Mouse (Mus musculus): ENCODE measurements around the gene Gm26602. TPM values are rescaled to one million over a fixed set of nuclear protein-coding genes. Genes with fewer than 3 reads are reported as not detected.
"Not testable (repeated sequence)": the region's sequence is repeated elsewhere in the genome, so short reads cannot be mapped to it uniquely, and the experiment has no call there.

Gm26602 gene
- polyA plus RNA-seq, 1 experiment from 2014 or later: 17.7 TPM

DNA sequence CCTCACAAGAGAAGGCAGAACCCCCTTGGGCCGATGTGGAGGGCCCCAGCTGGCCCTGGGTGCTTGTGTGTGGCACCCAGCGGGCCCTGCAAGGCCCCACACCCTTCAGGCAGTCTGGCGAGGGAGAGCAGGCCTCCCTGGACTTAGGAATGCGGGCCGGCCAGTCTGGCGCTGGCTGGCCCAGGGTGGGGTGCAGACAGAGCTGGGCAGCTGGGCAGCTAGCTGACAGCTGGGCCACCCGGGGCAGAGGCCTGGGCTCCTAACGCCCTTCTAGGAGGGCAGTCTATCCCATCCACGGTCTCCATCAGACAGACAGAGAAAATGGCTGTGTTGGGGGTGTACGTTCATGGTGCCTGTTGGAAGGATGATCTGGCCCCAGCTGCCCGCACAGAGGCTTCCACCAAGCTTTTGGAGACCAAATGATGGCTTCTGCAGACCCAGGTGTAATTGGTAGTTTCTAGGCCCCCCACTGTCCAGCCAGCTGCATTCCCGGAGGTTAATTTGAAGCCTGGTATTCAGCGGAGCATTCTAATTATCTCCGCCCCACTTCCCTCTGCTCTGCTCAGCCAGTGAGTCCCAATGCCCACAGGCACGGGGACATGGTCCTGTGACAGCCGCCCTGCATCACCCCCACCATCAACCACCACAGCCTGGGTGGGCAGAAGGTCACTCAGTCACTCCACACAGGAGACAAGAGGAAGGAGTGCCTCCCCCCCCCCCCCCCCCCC, 35.0 kb downstream of the Gm26602 start:
- Histone ChIP-seq H3K9ac (peak overlapping the region; percentile 36), H3K27ac (peak overlapping the region; percentile 92), H3K4me1 (replicated peaks) (peaks cover 36% of the 10 kb centered on the region), H3K9me3 (no peaks in the 10 kb centered on the region), H3K4me2 (replicated peaks) (peak overlapping the region; percentile 49), H3K36me3 (peaks cover 27% of the 10 kb centered on the region), H3K4me3 (replicated peaks) (peak overlapping the region; percentile 22; the same call in 1 of the 2 replicates), H3K27me3 (replicated peaks) (no peaks in the 10 kb centered on the region)
- peak; percentile 26; the same call in 1 of the 2 replicates for ATAC-seq
- WGBS: 25% methylated on average over 16 of the region's 16 CpGs

GRCm38 (mm10) chr10:79946752-79947322, 36.2 kb downstream of the Gm26602 start:
- peak; percentile 56 for ATAC-seq
- Histone ChIP-seq H3K4me3 (replicated peaks) (peak overlapping the region; percentile 22), H3K27ac (peak overlapping the region; percentile 92), H3K27me3 (replicated peaks) (no peaks in the 10 kb centered on the region), H3K4me1 (replicated peaks) (peaks cover 36% of the 10 kb centered on the region), H3K36me3 (peaks cover 35% of the 10 kb centered on the region), H3K9me3 (no peaks in the 10 kb centered on the region), H3K4me2 (replicated peaks) (peak overlapping the region; percentile 49), H3K9ac (peak overlapping the region; percentile 31; the same call in 1 of the 2 replicates)
- 8% methylated on average over 7 of the region's 7 CpGs for WGBS

DNA sequence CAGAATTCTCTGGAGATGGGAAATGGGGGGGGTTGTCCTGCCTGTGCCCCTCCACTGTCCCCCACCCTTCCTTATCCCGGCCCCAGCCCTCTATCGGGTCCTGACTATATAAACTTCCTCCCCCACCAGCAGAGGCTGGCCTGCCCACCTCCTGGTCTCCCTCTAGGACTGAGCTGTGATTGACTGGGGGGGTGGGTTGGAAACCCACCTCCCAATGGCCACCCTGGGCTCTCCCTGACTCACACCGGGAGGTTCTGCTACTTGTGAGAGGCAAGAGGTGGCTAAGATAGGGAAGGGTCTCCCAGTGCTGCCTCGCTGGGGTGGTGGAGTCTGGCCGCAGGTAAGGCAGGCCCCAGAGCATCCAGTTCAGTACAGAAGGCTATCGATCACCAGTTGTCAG, 36.8 kb downstream of the Gm26602 start:
- Histone ChIP-seq H3K36me3 (peaks cover 32% of the 10 kb centered on the region), H3K9me3 (no peaks in the 10 kb centered on the region), H3K4me2 (replicated peaks) (peak overlapping the region; percentile 49), H3K27ac (peak overlapping the region; percentile 92), H3K4me3 (replicated peaks) (peak overlapping the region; percentile 22; the same call in 1 of the 2 replicates), H3K9ac (0 out of 2 replicates have a peak overlapping the region, but pooled peaks have one; percentile 31), H3K4me1 (replicated peaks) (peaks cover 36% of the 10 kb centered on the region), H3K27me3 (replicated peaks) (no peaks in the 10 kb centered on the region)
- WGBS: 63% methylated on average over 6 of the region's 6 CpGs
- ATAC-seq: no peak

- H3K9ac ChIP-seq: no peak overlapping the region
- peaks cover 30% of the 10 kb centered on the region for H3K4me1 ChIP-seq (replicated peaks)
- H3K27me3 ChIP-seq (replicated peaks): no peaks in the 10 kb centered on the region
- no peak overlapping the region for H3K4me2 ChIP-seq (replicated peaks)
- H3K9me3 ChIP-seq: no peaks in the 10 kb centered on the region
- no peak overlapping the region for H3K27ac ChIP-seq
- no peak overlapping the region for H3K4me3 ChIP-seq (replicated peaks)
- ATAC-seq: no peak
- 63% methylated on average over 4 of the region's 4 CpGs for WGBS
- peaks cover 34% of the 10 kb centered on the region for H3K36me3 ChIP-seq
Measured at GRCm38 (mm10) chr10:79949873-79950272, 39.2 kb downstream of the Gm26602 start.

DNA sequence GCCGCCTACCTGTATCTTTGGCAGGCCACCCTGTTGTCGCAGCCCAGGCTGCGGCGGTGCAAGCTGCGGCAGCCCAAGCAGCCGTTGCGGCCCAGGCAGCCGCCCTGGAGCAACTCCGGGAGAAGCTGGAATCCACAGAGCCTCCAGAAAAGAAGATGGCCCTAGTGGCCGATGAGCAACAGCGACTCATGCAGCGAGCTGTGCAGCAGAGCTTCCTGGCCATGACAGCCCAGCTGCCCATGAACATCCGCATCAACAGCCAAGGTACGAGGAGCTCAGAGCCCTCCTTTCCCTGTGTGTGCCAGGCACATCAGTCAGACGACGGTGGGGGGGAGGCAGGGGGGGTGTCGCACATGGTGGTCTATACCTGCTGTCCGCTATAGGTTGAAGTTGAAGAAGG, 40.0 kb downstream of the Gm26602 start:
- Histone ChIP-seq H3K4me2 (replicated peaks) (no peak overlapping the region), H3K36me3 (peaks cover 34% of the 10 kb centered on the region), H3K9ac (no peak overlapping the region), H3K9me3 (no peaks in the 10 kb centered on the region), H3K4me3 (replicated peaks) (no peak overlapping the region), H3K27me3 (replicated peaks) (no peaks in the 10 kb centered on the region), H3K27ac (no peak overlapping the region), H3K4me1 (replicated peaks) (peaks cover 22% of the 10 kb centered on the region)
- no peak for ATAC-seq
- WGBS: 82% methylated on average over 18 of the region's 18 CpGs

DNA sequence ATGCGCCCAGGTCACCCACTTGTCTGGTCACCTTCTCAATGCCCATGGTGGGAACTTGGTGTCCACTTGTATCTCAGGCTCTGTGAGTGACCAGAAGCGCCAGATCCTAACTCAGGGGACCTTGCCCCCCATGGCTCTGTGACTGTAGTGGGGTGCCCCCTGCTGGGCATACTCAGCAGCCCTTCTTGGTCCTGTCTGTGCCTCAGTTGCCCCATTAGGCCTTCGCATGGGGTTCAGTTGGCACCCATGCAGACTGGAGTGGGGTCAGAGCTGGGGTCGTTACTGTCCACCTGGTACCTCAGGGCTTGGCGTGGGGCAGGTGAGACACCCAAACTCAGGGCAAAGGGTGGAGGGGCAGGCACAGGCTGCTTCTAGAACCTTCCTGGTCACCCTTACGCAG, 43.3 kb downstream of the Gm26602 start:
- ATAC-seq: no peak
- Histone ChIP-seq H3K27ac (no peak overlapping the region), H3K4me2 (replicated peaks) (no peak overlapping the region), H3K36me3 (peaks cover 26% of the 10 kb centered on the region), H3K9me3 (no peaks in the 10 kb centered on the region), H3K27me3 (replicated peaks) (no peaks in the 10 kb centered on the region), H3K4me3 (replicated peaks) (no peak overlapping the region), H3K9ac (no peak overlapping the region), H3K4me1 (replicated peaks) (0 out of 2 replicates have a peak, but pooled peaks cover 7% of the 10 kb centered on the region)
- 85% methylated on average over 6 of the region's 6 CpGs for WGBS

DNA sequence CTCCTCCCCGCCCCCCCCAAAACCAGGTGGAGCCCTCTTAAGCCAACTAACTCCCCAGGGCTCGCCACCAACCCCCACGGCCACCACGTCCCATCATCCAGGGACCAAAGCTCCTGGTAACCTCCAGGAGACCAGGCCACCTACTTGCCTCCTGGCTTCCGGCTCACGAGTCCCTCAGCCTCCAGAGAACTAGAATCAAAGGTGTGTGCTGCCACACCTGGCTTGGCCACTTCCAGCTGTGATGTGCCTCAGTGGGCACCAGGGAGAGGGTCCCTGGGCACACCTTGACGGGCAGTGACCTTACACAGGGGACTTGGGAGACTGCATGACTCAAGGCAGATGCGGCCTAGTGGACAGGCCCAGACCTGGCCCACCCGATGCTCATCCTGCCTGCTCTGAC, 45.0 kb downstream of the Gm26602 start:
- 74% methylated on average over 9 of the region's 9 CpGs for WGBS
- no peaks in the 10 kb centered on the region for H3K9me3 ChIP-seq
- H3K4me3 ChIP-seq (replicated peaks): no peak overlapping the region
- H3K36me3 ChIP-seq: peaks cover 13% of the 10 kb centered on the region
- no peaks in the 10 kb centered on the region for H3K27me3 ChIP-seq (replicated peaks)
- H3K27ac ChIP-seq: 0 out of 2 replicates have a peak overlapping the region, but pooled peaks have one; percentile 9
- no peak for ATAC-seq
- no peak overlapping the region for H3K4me2 ChIP-seq (replicated peaks)
- 0 out of 2 replicates have a peak, but pooled peaks cover 8% of the 10 kb centered on the region for H3K4me1 ChIP-seq (replicated peaks)
- 0 out of 2 replicates have a peak overlapping the region, but pooled peaks have one; percentile 17 for H3K9ac ChIP-seq

DNA sequence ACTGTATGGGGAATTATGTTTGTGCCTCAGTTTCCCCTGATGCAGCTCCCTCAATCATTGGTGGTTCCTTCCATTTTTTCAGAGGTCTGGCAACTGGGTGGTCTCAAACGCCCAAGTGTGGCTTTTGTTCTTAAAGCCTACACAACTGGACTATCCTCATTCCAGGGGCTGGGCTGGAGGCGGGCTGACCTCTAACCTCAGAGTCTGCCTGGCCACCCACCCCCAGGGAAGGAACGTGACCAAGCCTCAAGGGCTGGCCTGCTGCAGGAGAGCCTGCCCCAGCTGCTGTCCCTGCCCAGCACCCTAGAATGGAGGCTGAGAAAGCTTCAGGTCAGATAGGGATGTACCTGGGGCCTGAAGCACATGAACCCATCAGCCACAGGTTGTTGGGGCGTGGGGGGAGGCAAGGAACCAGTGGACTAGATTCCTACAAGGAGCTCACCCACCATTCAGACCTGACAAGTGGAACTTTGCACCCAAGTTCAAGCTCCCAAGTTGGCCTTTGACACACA, 46.0 kb downstream of the Gm26602 start:
- H3K4me1 ChIP-seq (replicated peaks): peaks cover 14% of the 10 kb centered on the region; the same call in 1 of the 2 replicates
- no peak overlapping the region for H3K27ac ChIP-seq
- no peak overlapping the region for H3K4me3 ChIP-seq (replicated peaks)
- H3K36me3 ChIP-seq: peaks cover 3% of the 10 kb centered on the region
- H3K4me2 ChIP-seq (replicated peaks): no peak overlapping the region
- 32% methylated on average over 4 of the region's 4 CpGs for WGBS
- H3K27me3 ChIP-seq (replicated peaks): no peaks in the 10 kb centered on the region
- H3K9me3 ChIP-seq: no peaks in the 10 kb centered on the region
- ATAC-seq: no peak
- H3K9ac ChIP-seq: no peak overlapping the region

- Histone ChIP-seq H3K4me1 (replicated peaks) (peaks cover 14% of the 10 kb centered on the region; the same call in 1 of the 2 replicates), H3K4me3 (replicated peaks) (no peak overlapping the region; the same call in 1 of the 2 replicates), H3K4me2 (replicated peaks) (peak overlapping the region; percentile 53), H3K9ac (no peak overlapping the region), H3K27me3 (replicated peaks) (no peaks in the 10 kb centered on the region), H3K27ac (0 out of 2 replicates have a peak overlapping the region, but pooled peaks have one; percentile 40), H3K36me3 (0 out of 2 replicates have a peak, but pooled peaks cover 5% of the 10 kb centered on the region), H3K9me3 (no peaks in the 10 kb centered on the region)
- ATAC-seq: 0 out of 2 replicates have a peak, but pooled peaks have one; percentile 9
- WGBS: 8% methylated on average over 21 of the region's 21 CpGs
Measured at GRCm38 (mm10) chr10:79958140-79958816, 47.6 kb downstream of the Gm26602 start.

GRCm38 (mm10) chr10:79959412-79959811, 48.8 kb downstream of the Gm26602 start:
- H3K9ac ChIP-seq; H3K27ac ChIP-seq; H3K9me3 ChIP-seq; H3K27me3 ChIP-seq (replicated peaks); H3K36me3 ChIP-seq: not testable (repeated sequence)
- 0 out of 2 replicates have a peak, but pooled peaks have one; percentile 35 for ATAC-seq
- peak overlapping the region; percentile 72; the same call in 1 of the 2 replicates for H3K4me3 ChIP-seq (replicated peaks)
- H3K4me1 ChIP-seq (replicated peaks): peaks cover 14% of the 10 kb centered on the region; the same call in 1 of the 2 replicates
- peak overlapping the region; percentile 22 for H3K4me2 ChIP-seq (replicated peaks)
- WGBS: 30% methylated on average over 10 of the region's 10 CpGs

- ATAC-seq: peak; percentile 95
- peaks cover 14% of the 10 kb centered on the region; the same call in 1 of the 2 replicates for H3K4me1 ChIP-seq (replicated peaks)
- peak within 1 kb of the TSS; percentile 75 for H3K27ac ChIP-seq
- peaks cover 16% of the 10 kb centered on the region for H3K36me3 ChIP-seq
- peak within 1 kb of the TSS; percentile 72 for H3K4me2 ChIP-seq (replicated peaks)
- peak within 1 kb of the TSS; percentile 72 for H3K4me3 ChIP-seq (replicated peaks)
- H3K9me3 ChIP-seq: no peaks in the 10 kb centered on the region
- H3K9ac ChIP-seq: peak within 1 kb of the TSS; percentile 77
- no peaks in the 10 kb centered on the region for H3K27me3 ChIP-seq (replicated peaks)
- under 1% methylated on average over 61 of the region's 61 CpGs for WGBS
Measured at GRCm38 (mm10) chr10:79959847-79960601, 49.4 kb downstream of the Gm26602 start, which contains the start of gene Wdr18. Gene Wdr18 (plus strand): TSS chr10:79960152.

Data from intestine, embryonic 15.5 days (tissue).